Mouse (Mus musculus): ENCODE measurements around the gene Phgdh. TPM values are rescaled to one million over a fixed set of nuclear protein-coding genes. Genes with fewer than 3 reads are reported as not detected.

Phgdh gene
- total RNA-seq, 1 experiment from 2014 or later: 71.1 TPM

GRCm38 (mm10) chr3:98312867-98313266 lies 26.9 kb downstream of the Phgdh start:
- ATAC-seq (ENCODE audit: extremely low read depth, insufficient number of reproducible peaks, low FRiP score, poor library complexity, severe bottlenecking): no peak

GRCm38 (mm10) chr3:98310456-98310855 lies 29.3 kb downstream of the Phgdh start:
- ATAC-seq (ENCODE audit: extremely low read depth, insufficient number of reproducible peaks, low FRiP score, poor library complexity, severe bottlenecking): no peak

GRCm38 (mm10) chr3:98308606-98309005 lies 31.2 kb downstream of the Phgdh start:
- ATAC-seq (ENCODE audit: extremely low read depth, insufficient number of reproducible peaks, low FRiP score, poor library complexity, severe bottlenecking): no peak

- ATAC-seq (ENCODE audit: extremely low read depth, insufficient number of reproducible peaks, low FRiP score, poor library complexity, severe bottlenecking): no peak
Measured at GRCm38 (mm10) chr3:98301761-98302160, 38.0 kb downstream of the Phgdh start.

GRCm38 (mm10) chr3:98300266-98300665 lies 39.5 kb downstream of the Phgdh start:
- ATAC-seq (ENCODE audit: extremely low read depth, insufficient number of reproducible peaks, low FRiP score, poor library complexity, severe bottlenecking): no peak

GRCm38 (mm10) chr3:98299391-98300100 lies 40.2 kb downstream of the Phgdh start:
- no peak for ATAC-seq (ENCODE audit: extremely low read depth, insufficient number of reproducible peaks, low FRiP score, poor library complexity, severe bottlenecking)

- ATAC-seq (ENCODE audit: extremely low read depth, insufficient number of reproducible peaks, low FRiP score, poor library complexity, severe bottlenecking): no peak
Measured at GRCm38 (mm10) chr3:98295965-98296364, 43.8 kb downstream of the Phgdh start.

GRCm38 (mm10) chr3:98291044-98291443 lies 48.7 kb downstream of the Phgdh start:
- ATAC-seq (ENCODE audit: extremely low read depth, insufficient number of reproducible peaks, low FRiP score, poor library complexity, severe bottlenecking): no peak

GRCm38 (mm10) chr3:98283205-98283604 lies 56.6 kb downstream of the Phgdh start:
- no peak for ATAC-seq (ENCODE audit: extremely low read depth, insufficient number of reproducible peaks, low FRiP score, poor library complexity, severe bottlenecking)

- ATAC-seq (ENCODE audit: extremely low read depth, insufficient number of reproducible peaks, low FRiP score, poor library complexity, severe bottlenecking): no peak
Measured at GRCm38 (mm10) chr3:98282422-98282821, 57.4 kb downstream of the Phgdh start.

- peak; percentile 47; the same call in 1 of the 2 replicates for ATAC-seq (ENCODE audit: extremely low read depth, insufficient number of reproducible peaks, low FRiP score, poor library complexity, severe bottlenecking)
Measured at GRCm38 (mm10) chr3:98280933-98281678, 58.7 kb downstream of the Phgdh start.

GRCm38 (mm10) chr3:98280204-98280932 lies 59.4 kb downstream of the Phgdh start, which contains the start of gene Hmgcs2:
Gene Hmgcs2, plus strand, starts transcription at chr3:98280435.
- no peak for ATAC-seq (ENCODE audit: extremely low read depth, insufficient number of reproducible peaks, low FRiP score, poor library complexity, severe bottlenecking)

GRCm38 (mm10) chr3:98279682-98280081 lies 60.1 kb downstream of the Phgdh start:
- no peak for ATAC-seq (ENCODE audit: extremely low read depth, insufficient number of reproducible peaks, low FRiP score, poor library complexity, severe bottlenecking)

GRCm38 (mm10) chr3:98273623-98274398 lies 66.0 kb downstream of the Phgdh start:
- ATAC-seq (ENCODE audit: extremely low read depth, insufficient number of reproducible peaks, low FRiP score, poor library complexity, severe bottlenecking): no peak

- ATAC-seq (ENCODE audit: extremely low read depth, insufficient number of reproducible peaks, low FRiP score, poor library complexity, severe bottlenecking): no peak
Measured at GRCm38 (mm10) chr3:98267249-98267651, 72.5 kb downstream of the Phgdh start.

Measured in neutrophil, adult 5-6 weeks (primary cell).